ENCODE assay signal across 28 mouse cellular contexts in the genomic region with DNA sequence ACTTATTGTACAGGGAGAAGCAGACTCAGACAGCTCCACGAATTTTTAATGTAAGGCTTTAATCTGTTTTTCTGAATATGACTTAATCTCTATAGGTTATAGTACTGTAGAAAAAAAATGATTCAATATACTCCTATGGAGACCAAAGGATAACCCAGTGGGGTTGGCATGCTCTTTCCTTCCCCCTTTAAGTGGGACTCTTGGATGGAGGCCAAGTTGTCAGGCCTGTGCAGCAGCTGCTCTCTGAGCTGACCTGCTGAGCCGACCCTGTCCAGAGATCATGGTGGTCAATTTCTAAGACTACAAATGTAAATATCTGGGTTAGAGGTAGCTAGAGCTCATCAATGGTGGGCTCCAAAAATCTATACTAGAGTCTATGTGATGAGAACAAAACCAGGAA. TPM values are rescaled to one million over a fixed set of nuclear protein-coding genes. Genes with fewer than 3 reads are reported as not detected.
DNase-seq lines count a peak whose midpoint lies in the region; ATAC-seq and TF ChIP-seq lines count a peak whose summit lies in the region.
"Had no signal": no experiment of that assay in that cellular context is flagged by ENCODE, and none has a peak within 500 bp of the region (broad histone marks: within the 10 kb centered on the region; RNA-seq: fewer than 3 reads in every experiment).

No protein-coding gene starts in this region.

- peak; percentile 70 to 76 for DNase-seq in cerebellum, postnatal 10 days
- no peak for DNase-seq in cerebellum, adult 18-20 months
- no peak for DNase-seq in heart, postnatal 14 days
- peak; percentile 17 for DNase-seq in lung, embryonic 14.5 days
- DNase-seq in lung, postnatal 25 days (ENCODE audit: low spot score): no peak
- DNase-seq: adrenal gland, adult 8-10 months; cerebellum, adult 11 months; gastrocnemius, adult 2 months; gastrocnemius, postnatal 36 days; heart, adult 18-20 months; heart, postnatal 10 days; kidney, adult 9 months; kidney, postnatal 10 days; layer of hippocampus, postnatal 36 days; liver; lung, adult 2 months; lung, postnatal 14 days; right cerebral cortex, postnatal 25 days; thymus, postnatal 14 days had no signal

- peak overlapping the region; percentile 42; the same call in 1 of the 2 replicates for H3K27ac ChIP-seq in heart, embryonic 15.5 days
- no peak overlapping the region for H3K27ac ChIP-seq in lung, embryonic 14.5 days (ENCODE audit: low read depth)
- H3K27ac ChIP-seq in cortical plate, adult 2 months (ENCODE audit: insufficient read depth, low read length): 0 out of 2 replicates have a peak overlapping the region, but pooled peaks have one; percentile 1
- H3K27ac ChIP-seq: forebrain, embryonic 15.5 days; gastrocnemius, adult 2 months; hindbrain, embryonic 13.5 days; liver, embryonic 14.5 days; midbrain, embryonic 10.5 days; stomach, embryonic 15.5 days had no signal

- WGBS in heart, embryonic 15.5 days: 51% methylated on average over 2 of the region's 2 CpGs
- 53% methylated on average over 2 of the region's 2 CpGs for WGBS in lung, embryonic 14.5 days

- H3K4me3 ChIP-seq in heart, embryonic 15.5 days: no peak overlapping the region
- no peak overlapping the region for H3K4me3 ChIP-seq in lung, embryonic 14.5 days (ENCODE audit: low read depth, low read length)
- no peak overlapping the region for H3K4me3 ChIP-seq in cortical plate, adult 2 months (ENCODE audit: insufficient read depth, low read length)
- H3K4me3 ChIP-seq: forebrain, embryonic 15.5 days; gastrocnemius, adult 2 months; hindbrain, embryonic 13.5 days; midbrain, embryonic 10.5 days; stomach, embryonic 15.5 days had no signal

- TF ChIP-seq POLR2A in cortical plate, adult 2 months (IDR thresholded peaks at IDR 0.05; ENCODE audit: extremely low read depth, insufficient read depth, low read length): no peak

- H3K4me2 ChIP-seq in heart, embryonic 15.5 days: no peak overlapping the region
- H3K4me2 ChIP-seq in lung, embryonic 14.5 days: no peak overlapping the region
- H3K4me2 ChIP-seq: forebrain, embryonic 15.5 days; hindbrain, embryonic 13.5 days; stomach, embryonic 15.5 days had no signal

- TF ChIP-seq CTCF in lung, embryonic 14.5 days (IDR thresholded peaks at IDR 0.05; ENCODE audit: low read depth): no peak
- no peak for TF ChIP-seq CTCF in cortical plate, adult 2 months (IDR thresholded peaks at IDR 0.05; ENCODE audit: extremely low read depth, insufficient read depth, low read length)

- intact Hi-C loops in heart, postnatal 14 days (cut with DNase I): no loop called here

- no peaks in the 10 kb centered on the region for H3K9me3 ChIP-seq in heart, embryonic 15.5 days (replicated peaks)
- no peaks in the 10 kb centered on the region for H3K9me3 ChIP-seq in lung, embryonic 14.5 days (ENCODE audit: low read depth, low read length)
- H3K9me3 ChIP-seq: forebrain, embryonic 15.5 days; hindbrain, embryonic 13.5 days; midbrain, embryonic 10.5 days; stomach, embryonic 15.5 days had no signal

- ATAC-seq in heart, embryonic 15.5 days (replicated peaks; ENCODE audit: insufficient number of reproducible peaks, insufficient read depth, low FRiP score, low read depth): peak; percentile 58; the same call in 1 of the 2 replicates
- no peak for ATAC-seq in lung, embryonic 14.5 days (ENCODE audit: insufficient read depth)
- ATAC-seq: forebrain, embryonic 15.5 days; intestine, postnatal 0 days had no signal

- no peaks in the 10 kb centered on the region for H3K27me3 ChIP-seq in heart, embryonic 15.5 days
- H3K27me3 ChIP-seq in lung, embryonic 14.5 days (ENCODE audit: insufficient read depth, low read length): no peaks in the 10 kb centered on the region
- H3K27me3 ChIP-seq: CH12.LX; forebrain, embryonic 15.5 days; hindbrain, embryonic 13.5 days; stomach, embryonic 15.5 days had no signal

- no peak overlapping the region for H3K9ac ChIP-seq in heart, embryonic 15.5 days
- no peak overlapping the region for H3K9ac ChIP-seq in lung, embryonic 14.5 days
- H3K9ac ChIP-seq: forebrain, embryonic 15.5 days; hindbrain, embryonic 13.5 days; liver, embryonic 14.5 days; stomach, embryonic 15.5 days had no signal

- H3K36me3 ChIP-seq in heart, embryonic 15.5 days: no peaks in the 10 kb centered on the region
- no peaks in the 10 kb centered on the region for H3K36me3 ChIP-seq in lung, embryonic 14.5 days (ENCODE audit: insufficient read depth)
- H3K36me3 ChIP-seq: forebrain, embryonic 15.5 days; hindbrain, embryonic 13.5 days; midbrain, embryonic 10.5 days; stomach, embryonic 15.5 days had no signal

- H3K4me1 ChIP-seq in heart, embryonic 15.5 days (replicated peaks): peaks cover 17% of the 10 kb centered on the region
- no peaks in the 10 kb centered on the region for H3K4me1 ChIP-seq in lung, embryonic 14.5 days (ENCODE audit: insufficient read depth)
- no peaks in the 10 kb centered on the region for H3K4me1 ChIP-seq in cortical plate, adult 2 months (ENCODE audit: control insufficient read depth, insufficient read depth, low read length)
- H3K4me1 ChIP-seq: forebrain, embryonic 15.5 days; hindbrain, embryonic 13.5 days; midbrain, embryonic 10.5 days; stomach, embryonic 15.5 days had no signal

RNA-seq across cellular contexts. Expression of gene Naf1, which starts 45.0 kb away (rescaled TPM):
- 1.9 and 2.0 TPM in 2 replicates for polyA plus RNA-seq in heart, embryonic 15.5 days (2015; fragmentation: Nextera tagmentation; extraction: Ambion mirVana)
- total RNA-seq in heart, postnatal 14 days (2021): 1 to 10 TPM; 5.5 to 5.9 TPM
- polyA plus RNA-seq in lung, embryonic 14.5 days (2014; fragmentation: Nextera tagmentation; extraction: Ambion mirVana): 5.6 and 6.1 TPM in 2 replicates
- 10.3 and 10.7 TPM in 2 replicates for polyA plus RNA-seq in cortical plate, adult 2 months (2012; rRNA removed)

Comparison
In these comparisons a context has a peak if more than half of its experiments do, and no peak if none do; other contexts are left out.
1. DNase-seq: peak in cerebellum, postnatal 10 days (2 of 2) and lung, embryonic 14.5 days (single experiment); none in cerebellum, adult 18-20 months (0 of 2), heart, postnatal 14 days (0 of 2) and lung, postnatal 25 days (single experiment).